Mouse (Mus musculus): ENCODE results near the gene 4930444G20Rik. TPM values are rescaled to one million over a fixed set of nuclear protein-coding genes. Genes with fewer than 3 reads are reported as not detected.

4930444G20Rik gene
- total and polyA plus RNA-seq, 3 experiments = not detected

DNA sequence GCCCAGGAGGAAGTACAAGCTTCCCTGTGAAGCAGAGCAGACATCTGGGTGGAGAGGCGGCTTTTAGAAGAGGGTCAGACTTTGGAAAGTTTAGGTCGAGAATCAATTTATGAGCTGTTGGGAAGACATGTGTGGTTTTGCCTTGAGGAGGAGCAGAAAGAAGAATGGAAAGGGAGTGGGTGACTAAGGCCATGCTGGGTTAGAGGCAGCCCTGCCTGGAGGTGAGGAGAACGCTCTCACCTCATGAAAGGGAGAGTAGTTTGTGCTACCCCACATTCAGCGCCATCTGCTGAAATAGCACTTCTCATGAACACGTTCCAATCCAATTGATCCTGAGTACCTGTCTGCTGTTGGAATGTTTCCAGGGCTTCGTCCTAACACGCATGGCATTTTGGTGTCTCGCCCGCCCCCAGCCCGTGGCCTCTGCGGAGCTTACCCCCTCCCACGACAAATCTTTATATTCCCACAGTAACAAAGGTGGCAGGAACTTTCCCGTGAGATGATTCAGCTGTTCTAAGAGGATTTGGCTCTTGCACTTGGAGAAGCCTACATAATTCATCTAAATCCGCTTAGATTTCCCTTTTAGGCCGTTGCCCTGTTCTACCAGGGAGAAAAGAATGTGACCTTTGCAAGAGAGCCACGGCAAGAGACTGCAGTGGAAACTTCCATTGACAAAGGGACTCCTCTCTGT is 50.3 kb downstream of the 4930444G20Rik start:
- no peak overlapping the region for H3K9ac ChIP-seq (ENCODE audit: control insufficient read depth, low read depth, low read length, poor library complexity, severe bottlenecking)
- H3K4me3 ChIP-seq (ENCODE audit: control insufficient read depth in 1 of 2, insufficient read depth in 1 of 2, low read depth in 2 of 2, low read length in 2 of 2) = no peak overlapping the region
- no peak for DNase-seq (ENCODE audit: low read depth, low spot score)
- H3K27ac ChIP-seq (ENCODE audit: control insufficient read depth, low read depth, low read length) = no peak overlapping the region
- no peaks in the 10 kb centered on the region for H3K79me2 ChIP-seq (ENCODE audit: control insufficient read depth, insufficient read depth, low read length, poor library complexity)
- TF ChIP-seq NRF1 (IDR thresholded peaks at IDR 0.05; ENCODE audit: insufficient read depth, low read depth, low read length, poor library complexity, severe bottlenecking) (no peak), ZMIZ1 (IDR thresholded peaks at IDR 0.05; ENCODE audit: low read depth, low read length) (no peak), MAZ (IDR thresholded peaks at IDR 0.05; ENCODE audit: low read depth, low read length) (no peak), MYB (IDR thresholded peaks at IDR 0.05; ENCODE audit: low read depth, low read length) (no peak), GABPA (IDR thresholded peaks at IDR 0.05; ENCODE audit: low read depth, low read length) (no peak), CTCF (IDR thresholded peaks at IDR 0.05 in 2 of 3, conservative IDR thresholded peaks at IDR 0.05 in 1 of 3; ENCODE audit: control insufficient read depth in 1 of 3, insufficient read depth in 1 of 3, low read depth in 2 of 3, low read length in 3 of 3, poor library complexity in 1 of 3, severe bottlenecking in 1 of 3) (no peak), HCFC1 (IDR thresholded peaks at IDR 0.05; ENCODE audit: low read depth, low read length) (no peak)
- no peaks in the 10 kb centered on the region for H3K9me3 ChIP-seq (replicated peaks; ENCODE audit: insufficient read depth, low read length)
- H3K36me3 ChIP-seq (ENCODE audit: control insufficient read depth in 1 of 2, insufficient read depth in 2 of 2, low read length in 2 of 2) = no peaks in the 10 kb centered on the region
- H3K4me1 ChIP-seq (ENCODE audit: control insufficient read depth in 1 of 2, insufficient read depth in 2 of 2, low read length in 2 of 2) = no peaks in the 10 kb centered on the region
- 0 out of 4 replicates have a peak, but pooled peaks cover 0 to 2% of the 10 kb centered on the region in 2 experiments for H3K27me3 ChIP-seq (ENCODE audit: control insufficient read depth in 1 of 2, insufficient read depth in 2 of 2, low read length in 2 of 2)

Other genes with a start within 250 kb of the 4930444G20Rik start
- gene Sgk1, start 185.9 kb downstream of the 4930444G20Rik start, total RNA-seq (2012; rRNA removed) = 2.0 and 3.2 TPM in 2 replicates
- gene Sgk1, start 185.9 kb downstream of the 4930444G20Rik start, polyA plus RNA-seq (2012; ENCODE audit: insufficient read depth in 1 of 2, insufficient read length in 2 of 2, low read depth in 1 of 2, low replicate concordance in 2 of 2, missing spikeins in 1 of 2) = 1 to 10 TPM in 1 of 2 experiments, not detected in 1; 1.6 TPM
- gene E030030I06Rik, start 81.2 kb upstream of the 4930444G20Rik start, total RNA-seq (2012; rRNA removed) = 2.2 and 2.8 TPM in 2 replicates
- 1 to 10 TPM in 1 of 2 experiments, not detected in 1; 3.2 TPM for gene E030030I06Rik, start 81.2 kb upstream of the 4930444G20Rik start, polyA plus RNA-seq (2012; ENCODE audit: insufficient read depth in 1 of 2, insufficient read length in 2 of 2, low read depth in 1 of 2, low replicate concordance in 2 of 2, missing spikeins in 1 of 2)
- not detected in 2 replicates for gene Raet1e, start 90.5 kb upstream of the 4930444G20Rik start, total RNA-seq (2012; rRNA removed)
- gene Raet1e, start 90.5 kb upstream of the 4930444G20Rik start, polyA plus RNA-seq (2012; ENCODE audit: insufficient read depth in 1 of 2, insufficient read length in 2 of 2, low read depth in 1 of 2, low replicate concordance in 2 of 2, missing spikeins in 1 of 2) = not detected
- gene H60b, start 90.5 kb upstream of the 4930444G20Rik start, total RNA-seq (2012; rRNA removed) = not detected in 2 replicates
- gene H60b, start 90.5 kb upstream of the 4930444G20Rik start, polyA plus RNA-seq (2012; ENCODE audit: insufficient read depth in 1 of 2, insufficient read length in 2 of 2, low read depth in 1 of 2, low replicate concordance in 2 of 2, missing spikeins in 1 of 2) = not detected

Data from MEL (cell line).